Mouse (Mus musculus) hindbrain, embryonic 16.5 days (tissue): Measurements from ENCODE around the gene 2410004B18Rik. TPM values are rescaled to one million over a fixed set of nuclear protein-coding genes. Genes with fewer than 3 reads are reported as not detected.
"Not testable (repeated sequence)": the region's sequence is repeated elsewhere in the genome, so short reads cannot be mapped to it uniquely, and the experiment has no call there.

Source experiments
- ATAC-seq: fragments of 200-750 bp; cut with Nextera tagmentation; 2 replicates; pipeline ENCODE4 v1.8.0; 2017; ENCODE audit warnings: moderate TSS enrichment, moderate library complexity
- H3K27ac ChIP-seq: fragments of 300-500 bp; sonication (generic); 2 replicates; pipeline ENCODE4 v1.5.1; 2014; ENCODE audit warnings: low read depth, mild to moderate bottlenecking, control low read depth, low read length, moderate library complexity
- H3K27me3 ChIP-seq: fragments of 300-500 bp; sonication (generic); replicated peaks from 2 replicates; pipeline ENCODE4 v1.6.1; 2014; ENCODE audit warnings: low read length; ENCODE audit not compliant: control insufficient read depth, insufficient read depth
- H3K36me3 ChIP-seq: fragments of 300-500 bp; sonication (generic); 2 replicates; pipeline ENCODE4 v1.6.1; 2014; ENCODE audit warnings: mild to moderate bottlenecking, low read length, moderate library complexity, mixed read lengths; ENCODE audit not compliant: control insufficient read depth, insufficient read depth
- H3K4me1 ChIP-seq: fragments of 300-500 bp; sonication (generic); 2 replicates; pipeline ENCODE4 v1.6.1; 2014; ENCODE audit warnings: low read depth, low read length; ENCODE audit not compliant: control insufficient read depth, insufficient read depth
- H3K4me2 ChIP-seq: fragments of 300-500 bp; sonication (generic); 2 replicates; pipeline ENCODE4 v1.6.1; 2014; ENCODE audit warnings: mild to moderate bottlenecking, low read length, control low read depth, moderate library complexity
- H3K4me3 ChIP-seq: fragments of 300-500 bp; sonication (generic); 2 replicates; pipeline ENCODE4 v1.5.1; 2014; ENCODE audit warnings: mild to moderate bottlenecking, low read length, control low read depth, moderate library complexity
- H3K9ac ChIP-seq: fragments of 300-500 bp; sonication (generic); 2 replicates; pipeline ENCODE4 v1.6.1; 2014; ENCODE audit warnings: low read depth, mild to moderate bottlenecking, control low read depth, low read length, moderate library complexity
- H3K9me3 ChIP-seq: fragments of 300-500 bp; sonication (generic); 2 replicates; pipeline ENCODE4 v1.6.1; 2014; ENCODE audit warnings: mild to moderate bottlenecking, low read length, moderate library complexity; ENCODE audit not compliant: control insufficient read depth
- WGBS: fragments of 180-500 bp; shearing (Covaris S2); extraction: QIAGEN DNeasy Blood & Tissue Kit; methylation state at CpG from one replicate; pipeline ENCODE4 v1.1.7; 2014; 5-methylcytosine and 5-hydroxymethylcytosine counted together
- polyA plus RNA-seq: library from polyadenylated mRNA; unstranded; fragments of >200 nt; fragmentation: Nextera tagmentation; extraction: Ambion mirVana; gene quantifications from 2 replicates; pipeline ENCODE4 v1.2.1, GENCODE M21; 2015

The 2410004B18Rik gene
- polyA plus RNA-seq, 1 experiment from 2014 or later: 88.9 TPM

GRCm38 (mm10) chr3:145906582-145906981, 31.2 kb upstream of the 2410004B18Rik start:
- Histone ChIP-seq H3K27ac (no peak overlapping the region), H3K27me3 (no peaks in the 10 kb centered on the region), H3K36me3 (no peaks in the 10 kb centered on the region), H3K4me1 (no peaks in the 10 kb centered on the region), H3K9me3 (no peaks in the 10 kb centered on the region), H3K4me2 (no peak overlapping the region), H3K4me3 (no peak overlapping the region), H3K9ac (no peak overlapping the region)
- 88% methylated on average over 9 of the region's 9 CpGs for WGBS
- no peak for ATAC-seq

- Histone ChIP-seq H3K9me3 (no peaks in the 10 kb centered on the region), H3K9ac (no peak overlapping the region), H3K4me3 (no peak overlapping the region), H3K27me3 (no peaks in the 10 kb centered on the region), H3K4me2 (no peak overlapping the region), H3K36me3 (no peaks in the 10 kb centered on the region), H3K4me1 (no peaks in the 10 kb centered on the region), H3K27ac (no peak overlapping the region)
- no peak for ATAC-seq
- 91% methylated on average over 7 of the region's 7 CpGs for WGBS
These were observed 25.3 kb upstream of the 2410004B18Rik start for GRCm38 (mm10) chr3:145912512-145912911.

- Histone ChIP-seq H3K4me2 (no peak overlapping the region), H3K36me3 (no peaks in the 10 kb centered on the region), H3K27me3 (no peaks in the 10 kb centered on the region), H3K4me3 (no peak overlapping the region), H3K4me1 (no peaks in the 10 kb centered on the region), H3K27ac (no peak overlapping the region), H3K9ac (no peak overlapping the region), H3K9me3 (no peaks in the 10 kb centered on the region; the same call in 1 of the 2 replicates)
- WGBS: 88% methylated on average over 6 of the region's 6 CpGs
- ATAC-seq: no peak
These were observed 24.6 kb upstream of the 2410004B18Rik start for GRCm38 (mm10) chr3:145913263-145913662.

- not testable (repeated sequence) for H3K27ac ChIP-seq, H3K4me3 ChIP-seq, H3K4me2 ChIP-seq, H3K9ac ChIP-seq, ATAC-seq, H3K4me1 ChIP-seq, H3K9me3 ChIP-seq, H3K27me3 ChIP-seq, H3K36me3 ChIP-seq
- 72% methylated on average over 7 of the region's 7 CpGs for WGBS
These were observed 23.9 kb upstream of the 2410004B18Rik start for GRCm38 (mm10) chr3:145913942-145914341.

- Histone ChIP-seq H3K27me3 (no peaks in the 10 kb centered on the region), H3K4me1 (no peaks in the 10 kb centered on the region), H3K9me3 (no peaks in the 10 kb centered on the region; the same call in 1 of the 2 replicates), H3K36me3 (no peaks in the 10 kb centered on the region), H3K9ac (no peak overlapping the region), H3K4me3 (no peak overlapping the region), H3K4me2 (no peak overlapping the region), H3K27ac (no peak overlapping the region)
- no peak for ATAC-seq
- 88% methylated on average over 5 of the region's 5 CpGs for WGBS
These were observed 21.4 kb upstream of the 2410004B18Rik start for GRCm38 (mm10) chr3:145916374-145916773.

- no peaks in the 10 kb centered on the region for H3K27me3 ChIP-seq
- H3K9ac ChIP-seq: no peak overlapping the region
- no peaks in the 10 kb centered on the region for H3K4me1 ChIP-seq
- H3K9me3 ChIP-seq: no peaks in the 10 kb centered on the region; the same call in 1 of the 2 replicates
- no peak overlapping the region for H3K27ac ChIP-seq
- no peak overlapping the region for H3K4me2 ChIP-seq
- ATAC-seq: no peak
- WGBS: 89% methylated on average over 4 of the region's 4 CpGs
- H3K36me3 ChIP-seq: no peaks in the 10 kb centered on the region
- H3K4me3 ChIP-seq: no peak overlapping the region
These were observed 21.0 kb upstream of the 2410004B18Rik start for GRCm38 (mm10) chr3:145916826-145917225.

- H3K9ac ChIP-seq: peak within 1 kb of the TSS; percentile 55
- peak within 1 kb of the TSS; percentile 68 for H3K4me2 ChIP-seq
- peaks cover 11% of the 10 kb centered on the region for H3K4me1 ChIP-seq
- WGBS: 34% methylated on average over 11 of the region's 11 CpGs
- no peaks in the 10 kb centered on the region; the same call in 1 of the 2 replicates for H3K9me3 ChIP-seq
- no peak for ATAC-seq
- peak within 1 kb of the TSS; percentile 66; the same call in 1 of the 2 replicates for H3K27ac ChIP-seq
- peak within 1 kb of the TSS; percentile 96 for H3K4me3 ChIP-seq
- H3K27me3 ChIP-seq: no peaks in the 10 kb centered on the region
- no peaks in the 10 kb centered on the region for H3K36me3 ChIP-seq
These were observed 15.6 kb upstream of the 2410004B18Rik start, which contains the start of gene Bcl10 for GRCm38 (mm10) chr3:145922019-145922854. TSS of gene Bcl10 (plus strand) at chr3:145922804.

- H3K9me3 ChIP-seq: no peaks in the 10 kb centered on the region; the same call in 1 of the 2 replicates
- 75% methylated on average over 3 of the region's 3 CpGs for WGBS
- H3K27me3 ChIP-seq: no peaks in the 10 kb centered on the region
- no peak overlapping the region for H3K9ac ChIP-seq
- no peak for ATAC-seq
- H3K4me3 ChIP-seq: no peak overlapping the region
- no peak overlapping the region for H3K27ac ChIP-seq
- H3K36me3 ChIP-seq: peaks cover 2% of the 10 kb centered on the region; the same call in 1 of the 2 replicates
- H3K4me2 ChIP-seq: no peak overlapping the region
- peaks cover 11% of the 10 kb centered on the region for H3K4me1 ChIP-seq
These were observed 14.8 kb upstream of the 2410004B18Rik start for GRCm38 (mm10) chr3:145922971-145923370.

GRCm38 (mm10) chr3:145923874-145924577, 13.8 kb upstream of the 2410004B18Rik start:
- no peaks in the 10 kb centered on the region for H3K9me3 ChIP-seq
- WGBS: under 1% methylated on average over 54 of the region's 58 CpGs
- ATAC-seq: peak; percentile 100

More at GRCm38 (mm10) chr3:145923874-145924577, 13.8 kb upstream of the 2410004B18Rik start:
- peak overlapping the region; percentile 87 for H3K9ac ChIP-seq
- peaks cover 11% of the 10 kb centered on the region for H3K4me1 ChIP-seq
- H3K36me3 ChIP-seq: peaks cover 2% of the 10 kb centered on the region; the same call in 1 of the 2 replicates
- no peaks in the 10 kb centered on the region for H3K27me3 ChIP-seq
- peak overlapping the region; percentile 79 for H3K4me2 ChIP-seq
- peak overlapping the region; percentile 96 for H3K4me3 ChIP-seq
- peak overlapping the region; percentile 96 for H3K27ac ChIP-seq
